Mouse (Mus musculus): ENCODE measurements around the gene Tanc1. TPM values are rescaled to one million over a fixed set of nuclear protein-coding genes. Genes with fewer than 3 reads are reported as not detected.

Gene Tanc1
- total and polyA plus RNA-seq, 3 experiments, result 8.1 to 26.2 (median 25.6) TPM

- Histone ChIP-seq H3K4me3 (no peak overlapping the region), H3K27ac (no peak overlapping the region), H3K79me2 (replicated peaks; ENCODE audit: control insufficient read depth, insufficient read depth, low read length) (no peaks in the 10 kb centered on the region), H3K9ac (ENCODE audit: low read depth, low read length) (no peak overlapping the region), H3K27me3 (ENCODE audit: control insufficient read depth, insufficient read depth, low read length) (no peaks in the 10 kb centered on the region), H3K36me3 (ENCODE audit: control insufficient read depth, insufficient read depth, low read length) (no peaks in the 10 kb centered on the region), H3K4me1 (ENCODE audit: control insufficient read depth, insufficient read depth, low read length) (peaks cover 2% of the 10 kb centered on the region)
- no peak for TF ChIP-seq EP300 (IDR thresholded peaks at IDR 0.05; ENCODE audit: insufficient read depth, low read depth, low read length)
- no peak for TF ChIP-seq CTCF (IDR thresholded peaks at IDR 0.05)
- TF ChIP-seq POLR2A (IDR thresholded peaks at IDR 0.05; ENCODE audit: insufficient read depth, low read depth, low read length), result no peak
- WGBS, result 93% methylated on average over 15 of the region's 15 CpGs
- intact Hi-C loops (cut with DNase I), result no loop called here
- DNase-seq, result no peak
Observed at GRCm38 (mm10) chr2:59876482-59876881, 264.6 kb downstream of the Tanc1 start.

- WGBS, result 75% methylated on average over 4 of the region's 4 CpGs
- peaks cover 4% of the 10 kb centered on the region for H3K4me1 ChIP-seq (ENCODE audit: control insufficient read depth, insufficient read depth, low read length)
- H3K27ac ChIP-seq, result no peak overlapping the region
- no peaks in the 10 kb centered on the region for H3K36me3 ChIP-seq (ENCODE audit: control insufficient read depth, insufficient read depth, low read length)
- H3K27me3 ChIP-seq (ENCODE audit: control insufficient read depth, insufficient read depth, low read length), result no peaks in the 10 kb centered on the region
- intact Hi-C loops (cut with DNase I), result no loop called here
- TF ChIP-seq EP300 (IDR thresholded peaks at IDR 0.05; ENCODE audit: insufficient read depth, low read depth, low read length) (no peak), CTCF (IDR thresholded peaks at IDR 0.05) (no peak), POLR2A (IDR thresholded peaks at IDR 0.05; ENCODE audit: insufficient read depth, low read depth, low read length) (no peak)
- DNase-seq, result no peak
- H3K79me2 ChIP-seq (replicated peaks; ENCODE audit: control insufficient read depth, insufficient read depth, low read length), result no peaks in the 10 kb centered on the region
- H3K4me3 ChIP-seq, result no peak overlapping the region
- H3K9ac ChIP-seq (ENCODE audit: low read depth, low read length), result no peak overlapping the region
Observed at GRCm38 (mm10) chr2:59877335-59877734, 265.5 kb downstream of the Tanc1 start.

- WGBS, result 77% methylated on average over 19 of the region's 19 CpGs
- intact Hi-C loops (cut with DNase I), result no loop called here
- H3K79me2 ChIP-seq (replicated peaks; ENCODE audit: control insufficient read depth, insufficient read depth, low read length), result no peaks in the 10 kb centered on the region
Observed at GRCm38 (mm10) chr2:59878221-59878620, 266.4 kb downstream of the Tanc1 start.

GRCm38 (mm10) chr2:59881404-59881803 lies 269.6 kb downstream of the Tanc1 start:
- WGBS, result 48% methylated on average over 6 of the region's 6 CpGs
- no peak for TF ChIP-seq EP300 (IDR thresholded peaks at IDR 0.05; ENCODE audit: insufficient read depth, low read depth, low read length)
- TF ChIP-seq POLR2A (IDR thresholded peaks at IDR 0.05; ENCODE audit: insufficient read depth, low read depth, low read length), result no peak
- no peak for TF ChIP-seq CTCF (IDR thresholded peaks at IDR 0.05)

More at GRCm38 (mm10) chr2:59878221-59878620, 266.4 kb downstream of the Tanc1 start:
- TF ChIP-seq EP300 (IDR thresholded peaks at IDR 0.05; ENCODE audit: insufficient read depth, low read depth, low read length) (no peak), CTCF (IDR thresholded peaks at IDR 0.05) (no peak)
- Histone ChIP-seq H3K36me3 (ENCODE audit: control insufficient read depth, insufficient read depth, low read length) (no peaks in the 10 kb centered on the region), H3K4me3 (no peak overlapping the region), H3K27me3 (ENCODE audit: control insufficient read depth, insufficient read depth, low read length) (no peaks in the 10 kb centered on the region), H3K9ac (ENCODE audit: low read depth, low read length) (no peak overlapping the region), H3K4me1 (ENCODE audit: control insufficient read depth, insufficient read depth, low read length) (peaks cover 4% of the 10 kb centered on the region), H3K27ac (no peak overlapping the region)
- DNase-seq, result no peak

GRCm38 (mm10) chr2:59881831-59882741 lies 270.2 kb downstream of the Tanc1 start, which contains the start of gene Wdsub1:
Gene Wdsub1, minus strand, starts transcription at chr2:59882591.
- Histone ChIP-seq H3K4me1 (ENCODE audit: control insufficient read depth, insufficient read depth, low read length) (peaks cover 4% of the 10 kb centered on the region), H3K27ac (peak within 1 kb of the TSS; percentile 88), H3K27me3 (ENCODE audit: control insufficient read depth, insufficient read depth, low read length) (no peaks in the 10 kb centered on the region), H3K9ac (ENCODE audit: low read depth, low read length) (peak within 1 kb of the TSS; percentile 73), H3K79me2 (replicated peaks; ENCODE audit: control insufficient read depth, insufficient read depth, low read length) (no peaks in the 10 kb centered on the region), H3K36me3 (ENCODE audit: control insufficient read depth, insufficient read depth, low read length) (no peaks in the 10 kb centered on the region), H3K4me3 (peak within 1 kb of the TSS; percentile 88)
- 2% methylated on average over 57 of the region's 57 CpGs for WGBS
- peak; percentile 95 to 97 for DNase-seq
- intact Hi-C loops (cut with DNase I), result loop anchor here (5.0 kb wide), 3 partner anchors 40 to 325 kb away; partner anchors contain the start of genes Baz2b and March7
- peak; percentile 49 for TF ChIP-seq CTCF (IDR thresholded peaks at IDR 0.05)
- peak; percentile 57 for TF ChIP-seq POLR2A (IDR thresholded peaks at IDR 0.05; ENCODE audit: insufficient read depth, low read depth, low read length)
- TF ChIP-seq EP300 (IDR thresholded peaks at IDR 0.05; ENCODE audit: insufficient read depth, low read depth, low read length), result no peak

More at GRCm38 (mm10) chr2:59881404-59881803, 269.6 kb downstream of the Tanc1 start:
- no peaks in the 10 kb centered on the region for H3K36me3 ChIP-seq (ENCODE audit: control insufficient read depth, insufficient read depth, low read length)
- peak overlapping the region; percentile 88 for H3K27ac ChIP-seq
- intact Hi-C loops (cut with DNase I), result loop anchor here (5.0 kb wide), 3 partner anchors 39 to 326 kb away; partner anchors contain the start of genes Baz2b and March7
- H3K4me3 ChIP-seq, result peak overlapping the region; percentile 88
- H3K4me1 ChIP-seq (ENCODE audit: control insufficient read depth, insufficient read depth, low read length), result peaks cover 4% of the 10 kb centered on the region
- no peaks in the 10 kb centered on the region for H3K79me2 ChIP-seq (replicated peaks; ENCODE audit: control insufficient read depth, insufficient read depth, low read length)
- H3K9ac ChIP-seq (ENCODE audit: low read depth, low read length), result no peak overlapping the region
- no peak for DNase-seq
- no peaks in the 10 kb centered on the region for H3K27me3 ChIP-seq (ENCODE audit: control insufficient read depth, insufficient read depth, low read length)
